Mouse (Mus musculus) colon, adult 2 months (tissue): ENCODE data around the gene Lyrm9. TPM values are rescaled to one million over a fixed set of nuclear protein-coding genes. Genes with fewer than 3 reads are reported as not detected.

Experiments used
- polyA plus RNA-seq: library from polyadenylated mRNA; depleted of rRNA; stranded (reverse); fragments of >200 nt; gene quantifications from 2 replicates; pipeline ENCODE4 v1.2.3, GENCODE M21; 2012; rRNA removed

Gene Lyrm9
- 9.7 and 22.3 TPM in 2 replicates for polyA plus RNA-seq

DNA sequence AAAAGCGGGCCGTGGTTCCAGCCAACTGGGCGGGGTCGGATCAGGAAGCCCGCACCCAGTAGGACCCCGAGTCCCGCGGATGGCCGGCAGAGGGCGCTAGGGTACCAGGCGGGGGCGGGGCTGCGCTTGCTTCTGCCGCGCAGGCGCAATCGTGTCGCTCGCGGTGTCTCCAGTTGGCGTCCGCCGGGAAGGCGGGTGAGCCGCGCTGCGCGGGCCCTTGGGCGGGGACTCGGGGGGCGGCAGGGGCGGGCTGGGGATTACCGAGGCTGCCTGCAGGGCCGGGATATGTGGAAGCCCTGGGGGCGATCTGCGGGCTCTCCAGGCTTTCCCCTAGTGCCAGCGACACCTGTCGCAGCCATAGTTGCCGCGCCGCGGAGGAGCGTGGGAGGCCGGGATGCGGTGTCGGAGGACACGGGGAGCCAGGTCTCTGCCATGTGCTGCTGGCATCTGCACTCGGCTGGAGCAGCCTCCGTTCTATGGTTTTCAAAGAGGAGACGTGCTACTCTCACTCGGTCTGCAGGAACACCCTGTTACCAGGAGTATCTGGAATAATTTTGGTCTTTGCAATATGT is at the start of gene Lyrm9:
Lyrm9 (plus strand) TSS at position 143 of the 572 bp plus-strand sequence.

Other genes with a start within 250 kb of the Lyrm9 start
- 12.3 and 15.7 TPM in 2 replicates for gene Nlk, start 129.2 kb upstream of the Lyrm9 start, polyA plus RNA-seq
- gene Ccnq, start 74.9 kb upstream of the Lyrm9 start, polyA plus RNA-seq = 32.5 and 38.4 TPM in 2 replicates
- 1.1 and 1.3 TPM in 2 replicates for gene Nos2, start 94.2 kb downstream of the Lyrm9 start, polyA plus RNA-seq
- 80.7 and 103 TPM in 2 replicates for gene Lgals9, start 158.4 kb downstream of the Lyrm9 start, polyA plus RNA-seq